Mouse (Mus musculus): ENCODE data around the gene Gm3755.
"Not testable (repeated sequence)": the region's sequence is repeated elsewhere in the genome, so short reads cannot be mapped to it uniquely, and the experiment has no call there.

Gm3755 gene

DNA sequence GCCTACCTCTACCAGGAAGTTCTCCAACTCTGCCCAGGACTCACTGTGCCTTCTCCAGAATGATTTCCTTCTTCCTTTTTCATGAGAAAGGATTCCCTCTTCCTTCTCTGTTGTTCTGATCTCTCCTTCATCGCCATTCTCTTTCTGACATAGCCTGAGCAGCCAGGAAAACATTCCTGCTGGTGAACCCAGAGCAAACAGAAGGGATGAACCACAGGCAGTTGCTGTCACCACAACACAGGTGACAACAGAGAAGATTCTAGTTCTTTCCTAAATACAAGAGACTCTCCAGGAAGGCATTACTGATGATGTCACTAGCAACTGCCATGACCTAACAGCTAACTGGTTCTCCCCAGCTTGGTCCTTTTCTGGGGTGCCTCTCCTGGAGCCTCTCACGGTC is at the start of gene Gm3755:
Gm3755 (minus strand) TSS at position 101 of the 400 bp plus-strand sequence.
- DNase-seq (ENCODE audit: low read depth, low spot score): not testable (repeated sequence)

DNA sequence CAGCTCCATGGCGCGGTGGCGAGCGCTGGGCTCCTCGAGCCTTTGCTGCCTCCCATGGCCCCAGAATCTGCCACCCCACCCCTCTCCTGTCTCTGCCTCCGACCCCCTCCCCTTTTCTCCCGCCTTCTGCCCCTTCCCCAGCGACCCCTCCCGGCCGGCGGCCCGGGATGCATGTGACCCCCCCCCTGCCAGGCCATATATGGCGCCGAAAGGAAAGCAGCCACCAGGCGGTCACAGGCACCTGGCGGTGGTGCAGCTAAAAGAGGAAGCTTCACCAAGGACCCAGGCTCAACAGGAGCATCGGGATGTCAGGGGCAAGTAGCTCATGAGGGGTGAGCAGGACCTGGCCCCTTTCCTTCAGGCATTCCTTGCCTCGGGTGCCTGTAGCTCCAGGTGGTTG is 38.0 kb upstream of the Gm3755 start:
- DNase-seq (ENCODE audit: low read depth, low spot score): not testable (repeated sequence)

DNA sequence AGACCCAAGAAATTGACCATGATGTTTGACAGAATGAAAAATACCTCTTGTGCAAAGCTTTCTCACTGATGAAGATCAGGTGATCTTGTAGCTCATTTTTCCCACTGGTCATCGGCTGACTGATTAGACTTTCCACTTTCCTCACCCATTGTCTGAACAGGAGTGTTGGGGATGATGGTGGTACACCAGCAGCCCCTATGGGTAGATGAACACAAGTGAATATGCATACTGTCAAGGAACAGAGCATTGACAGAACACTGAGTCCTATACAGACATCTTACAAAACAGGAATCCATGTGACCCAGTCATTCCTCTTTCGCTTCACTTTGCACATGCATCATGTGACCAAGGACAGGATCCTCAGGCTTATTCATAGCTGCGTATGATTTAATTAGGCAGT is 32.9 kb upstream of the Gm3755 start, which contains the start of gene Gm3752:
Gm3752 (minus strand) TSS at position 101 of the 400 bp plus-strand sequence.
- DNase-seq (ENCODE audit: low read depth, low spot score): not testable (repeated sequence)

DNA sequence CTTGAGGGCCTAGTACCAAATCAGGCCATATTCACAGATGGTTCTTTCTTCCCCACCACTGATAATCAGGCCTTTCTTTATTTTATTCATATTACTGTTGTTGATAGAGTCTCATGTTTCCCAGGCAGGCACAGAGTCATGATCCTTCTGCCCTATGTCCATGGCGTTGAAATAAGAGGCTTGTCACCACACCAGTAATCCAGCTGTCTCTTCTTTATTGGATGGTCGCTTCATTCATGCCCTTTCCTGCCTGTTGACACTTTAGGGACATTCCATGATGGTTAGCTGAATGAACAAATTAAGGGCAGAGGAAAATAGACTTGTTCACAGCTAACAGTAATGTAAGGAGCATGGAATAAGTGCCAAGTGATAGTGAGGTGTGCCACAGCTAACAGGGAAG is 28.2 kb downstream of the Gm3755 start:
- DNase-seq (ENCODE audit: low read depth, low spot score): not testable (repeated sequence)
